Mouse (Mus musculus): ENCODE results near the gene Cxcl10.

DNA sequence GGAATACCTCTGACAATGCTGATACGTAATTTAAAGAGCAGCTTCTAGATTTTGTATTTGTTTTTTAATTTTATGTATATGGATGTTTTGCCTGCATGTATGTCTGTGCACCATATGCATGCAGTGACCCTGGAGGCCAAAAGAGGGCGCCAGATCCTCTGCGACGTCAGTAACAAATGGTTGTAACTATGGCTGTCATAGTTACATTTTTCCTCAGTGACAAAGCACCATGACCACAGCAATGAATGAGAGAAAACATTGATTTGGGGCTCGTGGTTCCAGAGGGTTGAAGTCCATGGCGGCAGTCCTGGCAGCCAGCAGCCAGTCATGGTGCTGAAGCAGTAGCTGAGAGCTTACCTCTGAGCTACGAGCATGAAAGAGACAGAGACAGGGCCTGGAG is 36.2 kb upstream of the Cxcl10 start:
- TF ChIP-seq CTCF (IDR thresholded peaks at IDR 0.05; ENCODE audit: control insufficient read depth, insufficient read depth, low read length) (peak; percentile 75), POLR2A (IDR thresholded peaks at IDR 0.05; ENCODE audit: borderline replicate concordance, control insufficient read depth, low read depth, low read length) (no peak)
